Mouse (Mus musculus): ENCODE results near the gene Cd79b. TPM values are rescaled to one million over a fixed set of nuclear protein-coding genes. Genes with fewer than 3 reads are reported as not detected.
A peak's percentile ranks its signal among the peaks of the same experiment; 100 is the strongest.
"Not testable (repeated sequence)": the region's sequence is repeated elsewhere in the genome, so short reads cannot be mapped to it uniquely, and the experiment has no call there.

Gene Cd79b
- polyA plus RNA-seq, 1 experiment from 2014 or later, result 2.7 TPM

DNA sequence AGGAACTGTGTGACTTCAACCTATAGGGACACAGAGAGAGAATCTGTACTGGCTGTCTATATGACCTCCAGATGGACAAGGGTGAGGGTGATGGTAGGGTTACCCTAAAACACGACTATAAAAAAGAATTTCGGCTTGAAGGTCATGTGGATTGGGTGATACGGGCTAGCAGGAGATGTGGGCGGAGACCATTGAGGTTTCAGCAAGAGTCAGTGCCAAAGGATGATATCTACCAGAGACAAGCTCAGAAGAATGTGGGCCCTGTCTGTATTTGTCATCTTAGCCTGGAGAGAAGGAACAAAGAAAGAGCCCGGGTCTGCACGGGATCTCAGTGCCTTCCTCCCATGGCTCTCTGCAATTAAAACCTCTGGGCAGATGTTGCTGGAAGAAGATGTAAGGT is 35.2 kb upstream of the Cd79b start:
- WGBS, result 77% methylated on average over 6 of the region's 6 CpGs
- no peak overlapping the region for H3K27ac ChIP-seq (ENCODE audit: low read length)
- no peak overlapping the region for H3K9ac ChIP-seq (replicated peaks; ENCODE audit: low read depth, low read length)
- H3K9me3 ChIP-seq (ENCODE audit: control insufficient read depth, low read depth, low read length), result no peaks in the 10 kb centered on the region
- H3K4me1 ChIP-seq (ENCODE audit: control insufficient read depth, insufficient read depth, low read length), result 0 out of 2 replicates have a peak, but pooled peaks cover 5% of the 10 kb centered on the region
- H3K36me3 ChIP-seq (ENCODE audit: control insufficient read depth, insufficient read depth, low read length), result no peaks in the 10 kb centered on the region
- H3K4me2 ChIP-seq (replicated peaks; ENCODE audit: low read depth, low read length), result no peak overlapping the region
- no peaks in the 10 kb centered on the region for H3K27me3 ChIP-seq (ENCODE audit: control insufficient read depth, insufficient read depth, low read length)
- ATAC-seq (ENCODE audit: insufficient number of reproducible peaks, insufficient read depth, low FRiP score, low read depth), result no peak
- H3K4me3 ChIP-seq (ENCODE audit: low read depth, low read length), result no peak overlapping the region

DNA sequence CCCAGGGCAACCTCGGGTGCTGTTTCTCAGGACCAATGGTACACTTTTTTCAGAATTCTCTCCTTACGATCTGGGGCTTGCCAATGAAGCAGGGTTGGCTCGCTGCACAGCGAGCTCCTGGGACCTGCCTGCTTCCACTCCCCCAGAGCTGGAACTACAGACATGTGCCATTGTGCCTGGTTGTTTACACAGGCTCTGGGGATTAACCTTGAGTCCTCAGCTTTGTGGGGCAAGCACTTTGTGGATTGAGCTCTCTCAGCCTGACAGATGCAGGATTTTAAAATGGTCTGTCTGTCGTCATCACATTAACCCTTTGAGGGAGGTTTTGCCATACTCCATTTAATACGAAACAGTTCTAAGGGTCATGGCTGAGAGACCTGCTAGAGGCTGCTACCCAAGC is 30.3 kb upstream of the Cd79b start:
- no peak overlapping the region for H3K4me3 ChIP-seq (ENCODE audit: low read depth, low read length)
- H3K4me1 ChIP-seq (ENCODE audit: control insufficient read depth, insufficient read depth, low read length), result 0 out of 2 replicates have a peak, but pooled peaks cover 7% of the 10 kb centered on the region
- H3K27ac ChIP-seq (ENCODE audit: low read length), result no peak overlapping the region
- H3K36me3 ChIP-seq (ENCODE audit: control insufficient read depth, insufficient read depth, low read length), result no peaks in the 10 kb centered on the region
- no peak overlapping the region for H3K4me2 ChIP-seq (replicated peaks; ENCODE audit: low read depth, low read length)
- no peak overlapping the region for H3K9ac ChIP-seq (replicated peaks; ENCODE audit: low read depth, low read length)
- 21% methylated on average over 6 of the region's 6 CpGs for WGBS
- no peaks in the 10 kb centered on the region for H3K27me3 ChIP-seq (ENCODE audit: control insufficient read depth, insufficient read depth, low read length)
- no peaks in the 10 kb centered on the region for H3K9me3 ChIP-seq (ENCODE audit: control insufficient read depth, low read depth, low read length)
- ATAC-seq (ENCODE audit: insufficient number of reproducible peaks, insufficient read depth, low FRiP score, low read depth), result peak; percentile 73

DNA sequence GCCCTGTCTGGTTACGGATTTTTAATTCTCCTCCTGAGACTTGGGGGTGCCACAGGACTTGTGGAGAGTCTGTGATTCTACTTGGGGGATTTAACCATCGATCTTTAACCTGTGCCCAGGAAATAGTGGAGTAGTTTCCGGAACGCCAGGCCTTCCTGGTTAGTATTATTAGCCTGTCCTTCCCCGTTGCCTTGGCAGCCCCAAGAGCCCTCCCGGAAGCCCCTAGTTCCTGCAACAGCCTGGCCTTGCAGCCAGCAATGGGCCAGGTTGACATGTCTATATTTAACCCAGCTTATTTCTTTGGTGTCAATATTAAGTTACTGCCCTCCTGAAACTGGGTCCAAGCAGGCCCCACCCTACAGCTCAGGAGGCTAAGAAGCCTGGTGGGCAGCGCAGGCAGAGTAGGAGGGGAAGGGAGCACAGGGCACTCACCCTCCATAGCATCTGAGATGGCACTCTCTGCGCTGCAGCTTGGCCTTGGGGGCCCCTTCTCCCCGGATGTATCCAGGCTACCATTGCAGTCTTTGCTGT is 26.5 kb upstream of the Cd79b start:
- Histone ChIP-seq H3K27ac (ENCODE audit: low read length) (no peak overlapping the region), H3K36me3 (ENCODE audit: control insufficient read depth, insufficient read depth, low read length) (no peaks in the 10 kb centered on the region), H3K27me3 (ENCODE audit: control insufficient read depth, insufficient read depth, low read length) (no peaks in the 10 kb centered on the region), H3K9ac (replicated peaks; ENCODE audit: low read depth, low read length) (no peak overlapping the region), H3K4me2 (replicated peaks; ENCODE audit: low read depth, low read length) (no peak overlapping the region), H3K4me1 (ENCODE audit: control insufficient read depth, insufficient read depth, low read length) (0 out of 2 replicates have a peak, but pooled peaks cover 7% of the 10 kb centered on the region), H3K9me3 (ENCODE audit: control insufficient read depth, low read depth, low read length) (no peaks in the 10 kb centered on the region), H3K4me3 (ENCODE audit: low read depth, low read length) (no peak overlapping the region)
- no peak for ATAC-seq (ENCODE audit: insufficient number of reproducible peaks, insufficient read depth, low FRiP score, low read depth)
- WGBS, result 78% methylated on average over 9 of the region's 9 CpGs

DNA sequence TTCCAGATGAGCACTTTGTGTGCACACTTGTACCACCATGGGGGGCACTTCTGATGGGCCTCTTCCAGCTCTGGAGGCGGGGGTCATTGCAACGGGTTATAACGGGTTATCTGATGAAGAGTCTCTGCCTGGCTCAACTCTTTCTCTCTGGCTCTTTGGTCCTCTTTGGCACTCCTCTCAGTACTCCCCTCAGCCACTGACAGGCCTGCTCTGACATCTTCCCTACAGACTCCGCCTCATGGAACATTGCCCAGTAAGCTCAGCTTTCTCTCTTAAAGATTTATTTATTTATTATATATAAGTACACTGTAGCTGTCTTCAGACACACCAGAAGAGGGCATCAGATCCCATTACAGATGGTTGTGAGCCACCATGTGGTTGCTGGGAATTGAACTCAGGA is 24.8 kb upstream of the Cd79b start:
- not testable (repeated sequence) for ATAC-seq (ENCODE audit: insufficient number of reproducible peaks, insufficient read depth, low FRiP score, low read depth); H3K9ac ChIP-seq (replicated peaks; ENCODE audit: low read depth, low read length); H3K27ac ChIP-seq (ENCODE audit: low read length); H3K4me3 ChIP-seq (ENCODE audit: low read depth, low read length); H3K4me1 ChIP-seq (ENCODE audit: control insufficient read depth, insufficient read depth, low read length); H3K9me3 ChIP-seq (ENCODE audit: control insufficient read depth, low read depth, low read length); H3K36me3 ChIP-seq (ENCODE audit: control insufficient read depth, insufficient read depth, low read length); H3K4me2 ChIP-seq (replicated peaks; ENCODE audit: low read depth, low read length); H3K27me3 ChIP-seq (ENCODE audit: control insufficient read depth, insufficient read depth, low read length)
- WGBS, result 88% methylated on average over 4 of the region's 4 CpGs

DNA sequence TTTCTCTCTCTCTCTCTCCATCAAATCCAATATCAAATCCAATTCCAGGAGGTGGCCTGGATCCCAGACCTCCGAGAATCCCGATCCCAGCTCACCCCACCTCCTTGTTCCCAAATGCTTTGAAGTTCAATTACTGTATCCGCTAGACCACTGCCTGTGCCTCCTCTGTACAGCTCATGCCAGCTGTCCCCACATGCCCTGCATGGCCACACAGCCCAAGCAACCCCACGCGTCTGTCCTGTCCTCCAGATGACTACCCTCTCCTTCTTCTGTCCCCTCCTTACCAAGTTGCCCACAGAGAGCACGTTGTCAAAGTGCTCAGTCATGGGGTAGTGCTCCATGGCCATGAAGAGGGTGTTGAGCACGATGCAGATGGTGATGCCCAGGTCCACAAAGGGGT is 24.3 kb upstream of the Cd79b start:
- no peaks in the 10 kb centered on the region for H3K9me3 ChIP-seq (ENCODE audit: control insufficient read depth, low read depth, low read length)
- no peak overlapping the region for H3K4me3 ChIP-seq (ENCODE audit: low read depth, low read length)
- H3K27ac ChIP-seq (ENCODE audit: low read length), result no peak overlapping the region
- no peaks in the 10 kb centered on the region for H3K27me3 ChIP-seq (ENCODE audit: control insufficient read depth, insufficient read depth, low read length)
- no peak overlapping the region for H3K9ac ChIP-seq (replicated peaks; ENCODE audit: low read depth, low read length)
- H3K36me3 ChIP-seq (ENCODE audit: control insufficient read depth, insufficient read depth, low read length), result no peaks in the 10 kb centered on the region
- no peak for ATAC-seq (ENCODE audit: insufficient number of reproducible peaks, insufficient read depth, low FRiP score, low read depth)
- no peaks in the 10 kb centered on the region for H3K4me1 ChIP-seq (ENCODE audit: control insufficient read depth, insufficient read depth, low read length)
- 80% methylated on average over 7 of the region's 7 CpGs for WGBS
- no peak overlapping the region for H3K4me2 ChIP-seq (replicated peaks; ENCODE audit: low read depth, low read length)

DNA sequence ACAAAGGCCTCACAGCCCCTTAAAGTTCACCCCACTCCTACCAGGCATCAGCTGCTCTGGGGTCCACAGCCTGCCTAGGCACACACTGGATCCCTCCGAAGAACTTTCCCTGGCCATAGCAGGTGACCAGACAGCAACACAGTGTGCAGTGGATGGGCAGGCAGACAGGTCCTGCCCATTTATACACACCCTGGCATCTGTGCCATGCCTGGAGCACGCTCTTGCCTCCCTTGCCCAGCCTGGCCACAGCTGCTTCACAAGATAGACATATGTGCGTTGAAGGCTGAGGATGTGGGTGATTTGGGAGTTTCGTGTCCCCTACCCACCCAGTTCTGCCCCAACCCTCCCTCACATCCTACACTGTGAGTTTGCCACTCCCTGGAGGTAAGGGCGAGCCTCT is 23.5 kb upstream of the Cd79b start:
- H3K27ac ChIP-seq (ENCODE audit: low read length), result no peak overlapping the region
- H3K27me3 ChIP-seq (ENCODE audit: control insufficient read depth, insufficient read depth, low read length), result no peaks in the 10 kb centered on the region
- no peaks in the 10 kb centered on the region for H3K4me1 ChIP-seq (ENCODE audit: control insufficient read depth, insufficient read depth, low read length)
- no peak overlapping the region for H3K9ac ChIP-seq (replicated peaks; ENCODE audit: low read depth, low read length)
- ATAC-seq (ENCODE audit: insufficient number of reproducible peaks, insufficient read depth, low FRiP score, low read depth), result no peak
- WGBS, result 79% methylated on average over 5 of the region's 5 CpGs
- H3K4me2 ChIP-seq (replicated peaks; ENCODE audit: low read depth, low read length), result no peak overlapping the region
- H3K36me3 ChIP-seq (ENCODE audit: control insufficient read depth, insufficient read depth, low read length), result no peaks in the 10 kb centered on the region
- no peak overlapping the region for H3K4me3 ChIP-seq (ENCODE audit: low read depth, low read length)
- H3K9me3 ChIP-seq (ENCODE audit: control insufficient read depth, low read depth, low read length), result no peaks in the 10 kb centered on the region

DNA sequence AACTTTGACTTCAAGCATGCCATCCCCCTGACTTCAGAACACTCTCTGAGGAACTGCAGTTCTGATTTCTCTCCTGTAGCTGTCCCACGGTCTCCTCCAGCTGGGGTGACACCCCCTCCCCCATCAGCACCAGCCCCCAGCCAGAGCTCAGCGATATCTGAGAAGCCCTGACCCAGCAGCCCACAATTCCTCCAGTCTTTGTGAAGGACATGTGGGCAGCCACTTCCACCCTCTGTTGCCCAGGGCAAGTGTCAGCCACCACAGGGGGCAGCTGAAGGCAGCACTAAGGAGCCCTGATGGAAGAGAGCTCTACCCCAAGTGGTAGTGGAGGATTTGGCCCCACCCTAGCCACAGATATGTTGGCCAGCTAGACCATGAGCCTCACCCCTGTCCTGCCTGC is 19.5 kb upstream of the Cd79b start:
- H3K36me3 ChIP-seq (ENCODE audit: control insufficient read depth, insufficient read depth, low read length), result no peaks in the 10 kb centered on the region
- 0% methylated on average over 2 of the region's 2 CpGs for WGBS
- no peaks in the 10 kb centered on the region for H3K9me3 ChIP-seq (ENCODE audit: control insufficient read depth, low read depth, low read length)
- H3K4me2 ChIP-seq (replicated peaks; ENCODE audit: low read depth, low read length), result no peak overlapping the region
- H3K4me1 ChIP-seq (ENCODE audit: control insufficient read depth, insufficient read depth, low read length), result no peaks in the 10 kb centered on the region
- H3K4me3 ChIP-seq (ENCODE audit: low read depth, low read length), result no peak overlapping the region
- H3K9ac ChIP-seq (replicated peaks; ENCODE audit: low read depth, low read length), result no peak overlapping the region
- no peak overlapping the region for H3K27ac ChIP-seq (ENCODE audit: low read length)
- no peaks in the 10 kb centered on the region for H3K27me3 ChIP-seq (ENCODE audit: control insufficient read depth, insufficient read depth, low read length)
- no peak for ATAC-seq (ENCODE audit: insufficient number of reproducible peaks, insufficient read depth, low FRiP score, low read depth)

DNA sequence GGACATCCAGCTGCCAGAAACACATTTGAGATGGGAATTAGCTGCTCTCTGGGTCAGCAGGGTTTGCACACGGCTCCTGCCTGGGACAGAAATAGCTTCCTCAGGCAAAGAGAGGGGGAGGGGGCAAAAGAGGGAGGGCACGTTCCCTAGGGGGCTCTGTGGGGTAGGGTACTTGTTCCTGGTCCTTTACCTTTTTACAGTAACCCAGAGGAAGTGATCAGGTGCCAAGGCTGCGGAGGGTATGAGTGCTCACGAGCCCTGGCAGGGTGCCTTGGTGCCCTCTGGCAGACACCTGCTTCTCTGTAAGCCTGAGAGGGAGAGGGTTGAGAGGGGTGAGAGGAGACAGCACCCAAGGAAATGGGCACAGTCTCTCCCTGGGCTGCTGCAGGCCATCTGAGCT is 17.9 kb upstream of the Cd79b start:
- H3K27me3 ChIP-seq (ENCODE audit: control insufficient read depth, insufficient read depth, low read length), result no peaks in the 10 kb centered on the region
- no peak for ATAC-seq (ENCODE audit: insufficient number of reproducible peaks, insufficient read depth, low FRiP score, low read depth)
- no peaks in the 10 kb centered on the region for H3K4me1 ChIP-seq (ENCODE audit: control insufficient read depth, insufficient read depth, low read length)
- H3K9me3 ChIP-seq (ENCODE audit: control insufficient read depth, low read depth, low read length), result no peaks in the 10 kb centered on the region
- H3K4me3 ChIP-seq (ENCODE audit: low read depth, low read length), result no peak overlapping the region
- H3K36me3 ChIP-seq (ENCODE audit: control insufficient read depth, insufficient read depth, low read length), result no peaks in the 10 kb centered on the region
- H3K4me2 ChIP-seq (replicated peaks; ENCODE audit: low read depth, low read length), result no peak overlapping the region
- H3K9ac ChIP-seq (replicated peaks; ENCODE audit: low read depth, low read length), result no peak overlapping the region
- 55% methylated on average over 4 of the region's 4 CpGs for WGBS
- H3K27ac ChIP-seq (ENCODE audit: low read length), result no peak overlapping the region

DNA sequence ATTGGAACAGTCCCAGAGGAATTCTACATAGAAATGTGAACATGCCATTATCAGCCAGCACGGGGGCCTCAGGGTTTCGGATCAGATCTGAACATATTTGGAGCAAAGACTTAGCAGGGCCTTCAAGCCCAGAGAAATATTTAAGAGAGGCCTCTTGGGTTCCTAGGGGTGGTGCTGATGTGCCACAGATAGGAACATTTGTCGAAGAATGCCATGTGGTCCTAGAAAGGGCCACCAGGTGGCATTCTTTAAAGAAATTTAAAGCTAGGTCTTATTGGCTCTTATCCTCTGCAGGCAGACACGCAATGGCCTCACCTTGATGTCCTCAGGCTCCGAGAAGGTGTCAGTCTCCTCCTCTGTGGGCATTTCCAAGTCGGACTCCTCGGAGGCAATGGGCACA is 15.1 kb upstream of the Cd79b start:
- WGBS, result 54% methylated on average over 7 of the region's 7 CpGs

More for the DNA sequence above, 15.1 kb upstream of the Cd79b start:
- Histone ChIP-seq H3K36me3 (ENCODE audit: control insufficient read depth, insufficient read depth, low read length) (no peaks in the 10 kb centered on the region), H3K4me3 (ENCODE audit: low read depth, low read length) (no peak overlapping the region), H3K9me3 (ENCODE audit: control insufficient read depth, low read depth, low read length) (no peaks in the 10 kb centered on the region), H3K4me2 (replicated peaks; ENCODE audit: low read depth, low read length) (no peak overlapping the region), H3K27ac (ENCODE audit: low read length) (no peak overlapping the region), H3K27me3 (ENCODE audit: control insufficient read depth, insufficient read depth, low read length) (no peaks in the 10 kb centered on the region), H3K9ac (replicated peaks; ENCODE audit: low read depth, low read length) (no peak overlapping the region), H3K4me1 (ENCODE audit: control insufficient read depth, insufficient read depth, low read length) (no peaks in the 10 kb centered on the region)
- no peak for ATAC-seq (ENCODE audit: insufficient number of reproducible peaks, insufficient read depth, low FRiP score, low read depth)

Measured in stomach, embryonic 14.5 days (tissue).